Mouse (Mus musculus): ENCODE data around the gene Fam129c. TPM values are rescaled to one million over a fixed set of nuclear protein-coding genes. Genes with fewer than 3 reads are reported as not detected.

The Fam129c gene
- total and polyA plus RNA-seq, 2 experiments from 2014 or later, result 3.3 to 6.0 TPM

- ATAC-seq (peak; percentile 43), DNase-seq (ENCODE audit: low spot score) (peak; percentile 88)
- Histone ChIP-seq H3K27ac (peak overlapping the region; percentile 91), H3K4me3 (ENCODE audit: low read length) (no peak overlapping the region), H3K4me2 (ENCODE audit: low read depth, low read length) (peak overlapping the region; percentile 68), H3K27me3 (ENCODE audit: insufficient read depth, low read length) (no peaks in the 10 kb centered on the region), H3K4me1 (ENCODE audit: insufficient read depth, low read length) (peaks cover 10% of the 10 kb centered on the region), H3K36me3 (ENCODE audit: insufficient read depth, low read length) (no peaks in the 10 kb centered on the region), H3K9ac (replicated peaks; ENCODE audit: low read length) (0 out of 2 replicates have a peak overlapping the region, but pooled peaks have one; percentile 6), H3K9me3 (ENCODE audit: low read length) (no peaks in the 10 kb centered on the region)
- TF ChIP-seq CTCF (IDR thresholded peaks at IDR 0.05; ENCODE audit: low read depth), result no peak
- WGBS, result 46% methylated on average over 9 of the region's 9 CpGs
Measured at GRCm38 (mm10) chr8:71572847-71573633, 24.4 kb upstream of the Fam129c start.

- Histone ChIP-seq H3K36me3 (ENCODE audit: insufficient read depth, low read length) (no peaks in the 10 kb centered on the region), H3K4me1 (ENCODE audit: insufficient read depth, low read length) (peaks cover 6% of the 10 kb centered on the region), H3K9ac (replicated peaks; ENCODE audit: low read length) (no peak overlapping the region), H3K27ac (no peak overlapping the region), H3K4me2 (ENCODE audit: low read depth, low read length) (no peak overlapping the region), H3K4me3 (ENCODE audit: low read length) (no peak overlapping the region), H3K9me3 (ENCODE audit: low read length) (no peaks in the 10 kb centered on the region), H3K27me3 (ENCODE audit: insufficient read depth, low read length) (no peaks in the 10 kb centered on the region)
- DNase-seq (ENCODE audit: low spot score) (no peak), ATAC-seq (no peak)
- WGBS, result 51% methylated on average over 7 of the region's 7 CpGs
- TF ChIP-seq CTCF (IDR thresholded peaks at IDR 0.05; ENCODE audit: low read depth), result no peak
Measured at GRCm38 (mm10) chr8:71574426-71574825, 23.0 kb upstream of the Fam129c start.

- Histone ChIP-seq H3K4me3 (ENCODE audit: low read length) (no peak overlapping the region), H3K4me2 (ENCODE audit: low read depth, low read length) (no peak overlapping the region), H3K27ac (no peak overlapping the region), H3K36me3 (ENCODE audit: insufficient read depth, low read length) (no peaks in the 10 kb centered on the region), H3K27me3 (ENCODE audit: insufficient read depth, low read length) (no peaks in the 10 kb centered on the region), H3K9me3 (ENCODE audit: low read length) (no peaks in the 10 kb centered on the region), H3K9ac (replicated peaks; ENCODE audit: low read length) (no peak overlapping the region), H3K4me1 (ENCODE audit: insufficient read depth, low read length) (peaks cover 6% of the 10 kb centered on the region)
- no peak for ATAC-seq
- WGBS, result 64% methylated on average over 1 of the region's 1 CpGs
- no peak for TF ChIP-seq CTCF (IDR thresholded peaks at IDR 0.05; ENCODE audit: low read depth)
- no peak for DNase-seq (ENCODE audit: low spot score)
Measured at GRCm38 (mm10) chr8:71575020-71575419, 22.4 kb upstream of the Fam129c start.

GRCm38 (mm10) chr8:71577856-71578387, 19.5 kb upstream of the Fam129c start:
- DNase-seq (ENCODE audit: low spot score) (no peak), ATAC-seq (no peak)
- H3K4me1 ChIP-seq (ENCODE audit: insufficient read depth, low read length), result no peaks in the 10 kb centered on the region; the same call in 1 of the 2 replicates
- H3K4me2 ChIP-seq (ENCODE audit: low read depth, low read length), result no peak overlapping the region
- H3K9me3 ChIP-seq (ENCODE audit: low read length), result no peaks in the 10 kb centered on the region
- no peaks in the 10 kb centered on the region for H3K27me3 ChIP-seq (ENCODE audit: insufficient read depth, low read length)
- no peak for TF ChIP-seq CTCF (IDR thresholded peaks at IDR 0.05; ENCODE audit: low read depth)
- H3K36me3 ChIP-seq (ENCODE audit: insufficient read depth, low read length), result peaks cover 8% of the 10 kb centered on the region; the same call in 1 of the 2 replicates
- H3K9ac ChIP-seq (replicated peaks; ENCODE audit: low read length), result no peak overlapping the region
- WGBS, result 54% methylated on average over 4 of the region's 4 CpGs
- H3K27ac ChIP-seq, result no peak overlapping the region
- no peak overlapping the region for H3K4me3 ChIP-seq (ENCODE audit: low read length)

GRCm38 (mm10) chr8:71579009-71579408, 18.4 kb upstream of the Fam129c start:
- DNase-seq (ENCODE audit: low spot score), result no peak
- no peaks in the 10 kb centered on the region for H3K9me3 ChIP-seq (ENCODE audit: low read length)
- H3K4me3 ChIP-seq (ENCODE audit: low read length), result no peak overlapping the region
- H3K4me1 ChIP-seq (ENCODE audit: insufficient read depth, low read length), result no peaks in the 10 kb centered on the region; the same call in 1 of the 2 replicates
- TF ChIP-seq CTCF (IDR thresholded peaks at IDR 0.05; ENCODE audit: low read depth), result no peak
- no peak overlapping the region for H3K27ac ChIP-seq
- no peak for ATAC-seq
- 67% methylated on average over 1 of the region's 1 CpGs for WGBS
- H3K36me3 ChIP-seq (ENCODE audit: insufficient read depth, low read length), result peaks cover 11% of the 10 kb centered on the region; the same call in 1 of the 2 replicates
- no peaks in the 10 kb centered on the region for H3K27me3 ChIP-seq (ENCODE audit: insufficient read depth, low read length)
- no peak overlapping the region for H3K4me2 ChIP-seq (ENCODE audit: low read depth, low read length)
- H3K9ac ChIP-seq (replicated peaks; ENCODE audit: low read length), result no peak overlapping the region

- Histone ChIP-seq H3K36me3 (ENCODE audit: insufficient read depth, low read length) (peaks cover 15% of the 10 kb centered on the region), H3K9ac (replicated peaks; ENCODE audit: low read length) (0 out of 2 replicates have a peak overlapping the region, but pooled peaks have one; percentile 4), H3K4me1 (ENCODE audit: insufficient read depth, low read length) (no peaks in the 10 kb centered on the region; the same call in 1 of the 2 replicates), H3K27ac (no peak overlapping the region), H3K27me3 (ENCODE audit: insufficient read depth, low read length) (no peaks in the 10 kb centered on the region), H3K4me3 (ENCODE audit: low read length) (no peak overlapping the region), H3K4me2 (ENCODE audit: low read depth, low read length) (no peak overlapping the region), H3K9me3 (ENCODE audit: low read length) (no peaks in the 10 kb centered on the region)
- ATAC-seq, result no peak
- DNase-seq (ENCODE audit: low spot score), result peak; percentile 42
- no peak for TF ChIP-seq CTCF (IDR thresholded peaks at IDR 0.05; ENCODE audit: low read depth)
- WGBS, result 54% methylated on average over 14 of the region's 14 CpGs
Measured at GRCm38 (mm10) chr8:71579476-71579875, 18.0 kb upstream of the Fam129c start.
